Mouse (Mus musculus) induced T-regulatory cell, adult 2 months (primary cell): ENCODE data around the gene Tmem25.
A peak's percentile ranks its signal among the peaks of the same experiment; 100 is the strongest.

Experiments
- DNase-seq: peaks from one replicate; pipeline ENCODE4 v3.0.0-alpha.2; 2012; ENCODE audit warnings: low read depth

The Tmem25 gene

DNA sequence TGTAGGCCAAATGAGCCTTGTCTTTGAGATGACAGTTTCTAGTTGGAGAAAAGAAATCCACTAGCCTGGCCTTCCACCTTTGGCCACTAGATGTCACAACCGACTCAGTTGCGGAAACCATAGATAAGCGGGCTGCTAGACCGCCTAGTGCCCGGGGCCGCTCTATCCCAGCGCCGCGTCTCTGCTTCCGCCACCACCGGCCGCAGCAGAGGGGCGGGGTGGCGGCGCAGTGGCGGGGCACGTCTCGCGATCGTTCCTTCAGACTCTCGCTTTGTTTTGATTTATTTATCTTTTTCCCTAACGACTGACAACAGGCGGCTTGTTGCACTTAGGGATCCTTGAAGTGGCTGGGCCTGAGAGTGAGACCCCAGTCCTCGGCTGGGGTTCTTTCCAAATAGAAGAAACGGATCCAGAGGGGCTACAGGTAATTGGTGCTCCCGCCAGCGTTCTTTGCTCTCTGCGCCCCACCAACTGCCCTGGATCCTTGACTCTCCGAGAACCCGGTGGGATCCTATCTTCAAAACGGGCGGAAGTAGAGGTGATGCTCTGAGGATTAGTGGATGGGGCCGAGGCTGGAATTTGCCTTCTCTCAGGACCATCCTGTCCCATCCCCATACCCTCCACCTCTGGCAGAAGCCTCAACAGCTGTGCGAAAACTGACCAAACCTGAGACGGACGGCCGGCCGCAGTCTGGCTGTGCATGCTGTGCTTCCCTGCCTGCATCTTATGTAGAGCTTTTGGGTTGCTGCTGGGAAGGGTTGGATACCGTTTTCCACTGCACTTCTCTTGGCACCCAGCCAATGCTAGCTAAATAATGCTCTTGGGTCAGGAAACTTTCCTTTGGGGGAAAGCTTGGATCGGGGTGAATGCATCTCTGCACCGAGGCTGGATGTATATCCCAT, 26.1 kb downstream of the Tmem25 start:
- peak; percentile 98 for DNase-seq

DNA sequence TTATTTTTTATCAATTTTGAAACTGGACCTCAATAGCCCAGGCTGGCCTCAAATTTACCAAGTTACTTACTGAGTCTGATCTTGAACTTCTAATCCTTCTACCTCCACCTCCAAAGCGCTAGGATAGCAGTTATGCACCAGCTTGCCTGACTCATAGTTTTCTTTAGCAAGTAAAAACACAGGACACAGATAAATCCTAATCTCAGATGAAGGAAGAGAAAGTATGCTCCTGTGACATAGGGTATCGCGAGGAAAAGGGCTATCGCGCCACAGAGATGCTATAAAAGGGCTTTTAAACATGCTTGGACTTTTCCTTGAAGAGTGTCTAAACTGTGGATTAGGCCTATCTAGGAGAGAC, 26.7 kb downstream of the Tmem25 start:
- DNase-seq = no peak

DNA sequence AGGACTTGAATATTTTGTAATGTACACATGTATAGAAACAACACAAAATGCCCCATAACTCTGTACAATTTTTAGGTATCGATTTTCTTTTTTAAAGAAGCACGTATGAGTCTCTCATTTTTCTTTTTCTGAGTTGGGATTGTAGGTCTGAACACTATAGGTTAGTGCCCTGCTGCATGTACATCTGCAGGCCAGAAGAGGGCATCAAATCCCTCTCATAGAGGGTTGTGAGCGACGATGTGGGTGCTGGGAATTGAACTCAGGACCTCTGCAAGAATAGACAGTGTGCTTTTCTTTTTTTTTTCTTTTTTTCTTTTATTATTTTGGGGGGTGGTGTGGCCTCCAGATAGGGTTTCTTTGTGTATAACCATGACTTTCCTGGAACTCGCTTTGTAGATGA, 27.7 kb downstream of the Tmem25 start:
- DNase-seq = peak; percentile 49

DNA sequence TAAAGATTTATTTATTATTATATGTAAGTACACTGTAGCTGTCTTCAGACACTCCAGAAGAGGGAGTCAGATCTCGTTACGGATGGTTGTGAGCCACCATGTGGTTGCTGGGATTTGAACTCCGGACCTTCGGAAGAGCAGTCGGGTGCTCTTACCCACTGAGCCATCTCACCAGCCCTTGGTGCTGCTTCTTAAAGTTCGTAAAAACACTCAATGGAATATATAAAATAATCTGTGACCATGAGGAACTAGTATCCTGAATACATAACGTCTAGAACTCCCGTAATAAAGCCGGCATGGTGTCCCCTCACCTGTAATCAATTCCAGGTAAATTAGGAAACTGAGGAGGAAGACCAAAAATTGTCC, 31.1 kb downstream of the Tmem25 start:
- peak; percentile 45 for DNase-seq

DNA sequence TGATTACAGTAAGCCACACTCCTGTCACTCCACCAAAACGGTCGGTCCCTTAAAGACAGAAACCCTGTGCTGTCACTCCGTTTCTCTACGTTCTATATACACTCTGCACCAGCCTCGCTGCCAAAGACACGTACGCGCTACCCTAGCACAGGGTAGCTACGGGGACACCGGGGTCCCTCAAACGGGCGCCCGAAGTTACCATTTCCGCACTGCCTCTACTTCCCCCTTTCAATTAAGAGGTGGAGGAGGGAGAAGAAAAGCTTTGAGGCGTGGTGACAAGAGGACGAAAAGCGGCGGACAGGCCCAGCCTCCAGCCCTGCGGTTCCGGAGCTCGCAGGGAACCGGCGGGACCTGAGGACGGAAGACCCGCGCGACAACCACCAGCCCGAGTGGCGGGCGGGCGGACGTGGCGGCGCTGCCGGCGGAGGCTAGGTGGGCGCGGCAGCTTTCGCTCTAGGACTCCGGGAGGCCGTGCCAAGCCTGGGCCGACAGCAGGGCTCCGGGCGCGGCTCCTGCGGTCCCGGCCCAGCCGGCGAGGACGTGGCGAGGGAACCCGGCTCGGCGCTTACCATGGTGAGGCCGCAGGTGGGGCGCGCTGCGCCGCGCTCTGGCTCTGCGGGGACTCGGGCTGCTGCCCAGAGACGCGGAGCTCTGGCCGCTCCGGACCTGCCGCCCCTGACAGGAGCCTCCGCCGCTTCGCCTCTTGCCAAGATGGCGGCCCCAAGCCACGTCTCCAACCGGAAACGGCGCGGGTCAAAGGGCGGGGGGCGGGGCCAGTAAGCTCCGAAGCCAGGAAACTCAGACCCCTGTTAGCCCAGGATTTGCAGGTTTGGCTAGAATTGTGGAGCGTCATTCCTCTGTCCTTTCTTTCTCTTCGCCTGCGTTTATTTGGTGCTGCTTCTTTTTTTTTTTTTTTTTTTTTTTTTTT, 31.7 kb downstream of the Tmem25 start, which contains the start of the genes Arcn1 and Ift46:
Gene Arcn1 (minus strand): TSS at position 745 of the 928 bp plus-strand sequence.
Gene Ift46 (plus strand): TSS at position 808 of the 928 bp plus-strand sequence.
- peak; percentile 94 for DNase-seq

DNA sequence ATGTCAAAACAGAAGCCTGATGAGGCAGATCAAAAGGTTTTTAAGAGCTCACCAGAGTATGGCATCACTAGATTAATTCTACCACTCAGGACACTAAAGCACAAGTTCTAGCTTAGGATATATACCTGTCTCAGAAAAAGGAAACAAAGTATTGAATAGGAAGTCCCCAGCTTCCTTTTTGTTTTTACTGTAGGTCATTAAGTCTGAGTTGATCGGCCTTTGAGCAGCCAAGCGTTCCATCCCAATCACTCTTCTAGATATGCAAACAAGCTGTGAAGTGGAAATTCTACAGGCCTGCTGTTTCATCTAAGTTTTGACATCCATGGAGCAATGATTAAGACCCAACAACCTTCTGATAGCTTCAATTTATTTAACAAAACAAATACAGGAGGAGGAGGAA, 38.2 kb downstream of the Tmem25 start:
- no peak for DNase-seq

DNA sequence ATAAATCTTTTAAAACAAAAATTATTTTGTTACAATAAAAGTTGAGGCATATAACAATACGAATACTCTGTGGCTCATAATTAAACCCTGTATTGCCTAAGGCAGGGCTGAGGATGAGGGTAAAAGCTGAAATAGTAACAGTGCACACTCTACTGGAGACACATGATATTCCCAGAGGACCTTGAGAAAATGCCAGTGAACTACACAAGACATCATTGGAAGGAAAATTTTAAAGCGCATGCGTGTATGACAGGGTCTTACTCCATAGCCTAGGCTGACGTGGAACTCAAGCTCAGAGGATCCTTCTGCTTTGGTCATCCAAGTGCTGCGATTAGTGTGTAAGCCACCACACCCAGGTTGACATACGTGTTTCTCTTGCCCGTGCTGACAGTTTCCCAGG, 50.6 kb downstream of the Tmem25 start:
- DNase-seq = no peak

DNA sequence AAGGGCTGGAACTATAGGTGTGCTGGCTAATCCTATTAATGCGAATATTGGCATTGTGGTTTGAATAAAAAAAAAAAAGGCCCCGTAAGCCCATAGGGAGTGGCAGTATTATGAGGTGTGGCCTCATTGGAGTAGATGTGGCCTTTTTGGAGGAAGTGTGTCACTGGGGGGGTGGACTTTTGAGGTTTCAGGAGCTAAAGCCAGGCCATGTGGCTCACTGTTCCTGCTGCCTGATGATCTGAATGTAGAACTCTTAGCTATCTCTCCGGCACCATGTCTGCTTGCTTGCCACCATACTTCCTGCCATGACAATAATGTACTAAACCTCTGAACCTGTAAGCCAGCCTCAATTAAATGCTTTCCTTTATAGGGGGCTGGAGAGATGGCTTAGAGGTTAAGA, 51.8 kb downstream of the Tmem25 start:
- no peak for DNase-seq

DNA sequence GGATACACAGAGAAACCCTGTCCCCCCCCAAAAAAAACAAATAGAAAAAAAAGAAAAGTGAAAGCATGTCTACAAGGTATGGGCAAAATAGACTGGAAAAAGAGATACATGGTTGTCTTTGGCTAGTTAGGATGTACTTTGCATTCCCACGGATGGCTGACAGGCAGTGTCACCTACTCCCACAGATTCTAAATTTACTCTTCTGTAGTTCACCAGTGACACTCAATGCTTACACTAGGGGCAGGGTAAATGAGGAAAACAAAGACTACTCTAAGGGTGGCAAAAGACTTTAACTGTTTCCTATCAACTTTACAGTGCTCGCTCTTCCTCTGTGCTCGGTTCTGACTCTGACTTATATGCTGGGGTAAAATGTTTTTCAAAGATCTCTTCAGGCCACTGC, 52.4 kb downstream of the Tmem25 start:
- no peak for DNase-seq

DNA sequence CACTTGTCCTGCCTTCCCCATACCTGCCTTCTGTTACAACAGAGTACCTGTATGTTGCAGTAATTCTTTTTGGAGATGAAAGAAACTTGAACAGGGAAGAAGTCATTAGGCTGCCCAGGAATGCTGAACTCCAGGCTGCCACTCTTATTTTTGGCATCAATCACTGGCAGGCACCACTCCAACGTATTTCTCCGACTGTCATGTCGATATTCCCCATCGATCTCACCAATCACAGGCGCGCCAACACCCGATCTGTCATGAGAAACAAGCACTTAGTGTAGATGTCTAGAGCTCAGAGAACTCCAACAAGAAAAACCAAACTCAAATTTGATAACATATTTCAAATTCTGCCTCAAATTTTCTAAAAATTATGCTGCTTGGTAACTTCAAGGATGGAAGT, 53.7 kb downstream of the Tmem25 start:
- DNase-seq = no peak
